Mouse (Mus musculus) liver, postnatal 0 days (tissue): Measurements from ENCODE around the gene Ndrg3.

ENCODE experiments used
- CTCF ChIP-seq: sonication (generic); IDR thresholded peaks from 2 replicates; pipeline ENCODE4 v1.5.1; 2016; ENCODE audit warnings: antibody characterized with exemption, low read depth
- EP300 ChIP-seq: IDR thresholded peaks from 2 replicates; pipeline ENCODE4 v1.6.1; 2016; ENCODE audit warnings: antibody characterized with exemption, low read depth, mild to moderate bottlenecking

DNA sequence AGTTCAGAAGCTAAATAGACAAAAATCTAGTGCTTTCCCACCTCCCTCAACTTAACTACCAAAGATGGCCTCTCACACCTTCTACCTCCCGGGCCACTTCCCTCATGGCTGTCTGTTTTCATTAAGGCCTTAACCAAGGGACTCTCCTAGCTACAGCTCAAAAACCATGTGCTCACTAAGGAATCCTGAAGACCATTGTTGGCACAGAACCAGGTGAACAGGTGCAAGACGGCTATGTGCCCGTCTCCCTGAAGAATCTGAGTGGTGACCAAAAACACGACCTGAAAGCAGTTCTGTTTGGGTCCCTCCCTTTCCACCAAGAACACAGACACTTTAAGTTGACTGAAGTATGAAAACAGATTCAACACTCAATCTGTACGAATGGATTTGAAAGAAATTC is 6.4 kb upstream of the Ndrg3 start:
- TF ChIP-seq EP300 (no peak), CTCF (no peak)
